In the genomic region with DNA sequence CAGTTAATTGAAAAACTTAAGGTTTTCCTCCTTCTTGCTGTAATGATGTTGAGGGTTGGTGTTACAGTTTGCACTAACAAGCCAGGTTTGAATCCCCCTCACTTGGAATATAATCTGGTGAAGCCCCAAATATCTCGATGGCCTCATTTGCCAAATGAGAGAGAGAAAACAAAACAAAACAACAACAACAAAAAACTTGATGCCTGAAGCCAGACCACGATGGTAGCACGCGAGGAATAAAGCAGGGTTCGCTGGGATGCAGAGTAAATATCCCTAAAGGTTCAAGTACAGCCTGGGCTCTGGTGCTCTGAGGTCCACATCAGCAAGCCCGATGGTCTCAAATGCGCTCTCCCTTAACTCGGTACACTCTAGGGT, we compare ENCODE assay signal across 8 mouse cellular contexts. TPM values are rescaled to one million over a fixed set of nuclear protein-coding genes. Genes with fewer than 3 reads are reported as not detected.
DNase-seq lines count a peak whose midpoint lies in the region; ATAC-seq lines count a peak whose summit lies in the region.

No protein-coding gene starts in this region.

- peaks cover 5% of the 10 kb centered on the region; the same call in 1 of the 2 replicates for H3K27me3 ChIP-seq in heart, embryonic 16.5 days (ENCODE audit: control insufficient read depth, insufficient read depth, low read length)
- peaks cover 31% of the 10 kb centered on the region for H3K27me3 ChIP-seq in hindbrain, embryonic 14.5 days (ENCODE audit: control insufficient read depth, insufficient read depth, low read length)
- peaks cover 26% of the 10 kb centered on the region for H3K27me3 ChIP-seq in midbrain, embryonic 14.5 days (ENCODE audit: control insufficient read depth, insufficient read depth, low read length)

- H3K9ac ChIP-seq in heart, embryonic 16.5 days (ENCODE audit: low read length), result peak overlapping the region; percentile 75
- H3K9ac ChIP-seq in hindbrain, embryonic 14.5 days, result peak overlapping the region; percentile 44
- H3K9ac ChIP-seq in midbrain, embryonic 14.5 days (replicated peaks; ENCODE audit: low read length), result peak overlapping the region; percentile 45; the same call in 1 of the 2 replicates

- no peaks in the 10 kb centered on the region for H3K9me3 ChIP-seq in heart, embryonic 16.5 days (replicated peaks; ENCODE audit: control insufficient read depth, low read length)
- H3K9me3 ChIP-seq in hindbrain, embryonic 14.5 days (ENCODE audit: control insufficient read depth, low read length), result no peaks in the 10 kb centered on the region
- H3K9me3 ChIP-seq in midbrain, embryonic 14.5 days (ENCODE audit: control insufficient read depth, low read length), result no peaks in the 10 kb centered on the region

- H3K4me1 ChIP-seq in heart, embryonic 16.5 days (ENCODE audit: control insufficient read depth, insufficient read depth, low read length), result no peaks in the 10 kb centered on the region
- 0 out of 2 replicates have a peak, but pooled peaks cover 6% of the 10 kb centered on the region for H3K4me1 ChIP-seq in hindbrain, embryonic 14.5 days (replicated peaks; ENCODE audit: control insufficient read depth, insufficient read depth, low read length)
- no peaks in the 10 kb centered on the region for H3K4me1 ChIP-seq in midbrain, embryonic 14.5 days (ENCODE audit: control insufficient read depth, insufficient read depth, low read length)

- DNase-seq in heart, adult 8-10 months (ENCODE audit: low spot score), result no peak
- peak; percentile 13 for DNase-seq in WW6 (ENCODE audit: low read depth, low spot score)
- no peak for DNase-seq in hindbrain, embryonic 14.5 days (ENCODE audit: low spot score)
- no peak for DNase-seq in midbrain, embryonic 14.5 days
- DNase-seq in right cerebral cortex, adult 2 months (ENCODE audit: low spot score in 2 of 2), result no peak
- no peak for DNase-seq in gastrocnemius, adult 8-10 months (ENCODE audit: low spot score in 2 of 2)

- no peaks in the 10 kb centered on the region for H3K36me3 ChIP-seq in heart, embryonic 16.5 days (ENCODE audit: control insufficient read depth, insufficient read depth)
- H3K36me3 ChIP-seq in hindbrain, embryonic 14.5 days (replicated peaks; ENCODE audit: control insufficient read depth, insufficient read depth), result no peaks in the 10 kb centered on the region
- no peaks in the 10 kb centered on the region for H3K36me3 ChIP-seq in midbrain, embryonic 14.5 days (ENCODE audit: control insufficient read depth, insufficient read depth, low read length)

- peak; percentile 14; the same call in 1 of the 2 replicates for ATAC-seq in heart, embryonic 16.5 days (replicated peaks; ENCODE audit: extremely low read depth, insufficient read depth, low FRiP score)
- ATAC-seq in hindbrain, embryonic 14.5 days (ENCODE audit: low FRiP score), result peak; percentile 48; the same call in 1 of the 2 replicates
- ATAC-seq in midbrain, embryonic 14.5 days (ENCODE audit: low FRiP score, low TSS enrichment), result no peak
- ATAC-seq in activated CD4-positive, CD25-positive, alpha-beta regulatory T cell, adult 4 months, result no peak

- no peak overlapping the region for H3K27ac ChIP-seq in heart, embryonic 16.5 days (ENCODE audit: low read length)
- H3K27ac ChIP-seq in hindbrain, embryonic 14.5 days, result no peak overlapping the region
- H3K27ac ChIP-seq in midbrain, embryonic 14.5 days (replicated peaks; ENCODE audit: low read depth, low read length), result no peak overlapping the region

- H3K4me2 ChIP-seq in heart, embryonic 16.5 days (ENCODE audit: low read depth, low read length), result peak overlapping the region; percentile 85
- peak overlapping the region; percentile 86 for H3K4me2 ChIP-seq in hindbrain, embryonic 14.5 days (replicated peaks)
- peak overlapping the region; percentile 79 for H3K4me2 ChIP-seq in midbrain, embryonic 14.5 days (ENCODE audit: low read length)

- WGBS in heart, embryonic 16.5 days, result 20% methylated on average over 8 of the region's 8 CpGs
- 27% methylated on average over 8 of the region's 8 CpGs for WGBS in hindbrain, embryonic 14.5 days
- WGBS in midbrain, embryonic 14.5 days, result 30% methylated on average over 8 of the region's 8 CpGs

- peak overlapping the region; percentile 71 for H3K4me3 ChIP-seq in heart, embryonic 16.5 days (ENCODE audit: low read length)
- peak overlapping the region; percentile 50 for H3K4me3 ChIP-seq in hindbrain, embryonic 14.5 days (replicated peaks; ENCODE audit: low read length)
- H3K4me3 ChIP-seq in midbrain, embryonic 14.5 days (replicated peaks; ENCODE audit: low read depth, low read length), result peak overlapping the region; percentile 46

RNA-seq across cellular contexts. Expression of a gene that starts 0.5 kb away (rescaled TPM):
- 5.2 and 5.8 TPM in 2 replicates for polyA plus RNA-seq in heart, embryonic 16.5 days (2015; fragmentation: Nextera tagmentation; extraction: Ambion mirVana)
- total RNA-seq in heart, adult 8-10 months (2022), result 10 to 100 TPM; 12.5 to 19.5 (median 15.6) TPM
- 1.8 TPM in 2 replicates for polyA plus RNA-seq in hindbrain, embryonic 14.5 days (2014; fragmentation: Nextera tagmentation; extraction: Ambion mirVana)
- 0.51 and 1.0 TPM in 2 replicates for polyA plus RNA-seq in midbrain, embryonic 14.5 days (2014; fragmentation: Nextera tagmentation; extraction: Ambion mirVana)
- polyA plus RNA-seq in activated CD4-positive, CD25-positive, alpha-beta regulatory T cell, adult 4 months (2017; shearing (Covaris generic)), result under 1 TPM; 0.20 to 0.71 TPM
- 1 to 10 TPM; 2.3 to 5.7 (median 3.4) TPM for total RNA-seq in gastrocnemius, adult 8-10 months (2022)

Comparison
In these comparisons a context has a peak if more than half of its experiments do, and no peak if none do; other contexts are left out.
1. ATAC-seq: peak in heart, embryonic 16.5 days (single experiment) and hindbrain, embryonic 14.5 days (single experiment); none in midbrain, embryonic 14.5 days (single experiment) and activated CD4-positive, CD25-positive, alpha-beta regulatory T cell, adult 4 months (single experiment).
2. Peak in every context shown above with its lines, with median percentiles within 50 percentile points of each other: H3K4me2 ChIP-seq, H3K4me3 ChIP-seq and H3K9ac ChIP-seq.